Mouse (Mus musculus) heart, adult 8-10 months (tissue): Measurements from ENCODE around the gene Col6a4. TPM values are rescaled to one million over a fixed set of nuclear protein-coding genes. Genes with fewer than 3 reads are reported as not detected.

Experiments
- DNase-seq: peaks from one replicate; pipeline ENCODE4 v3.0.0; 2022; ENCODE audit warnings: low spot score
- total RNA-seq, 4 experiments: library from RNA; stranded (reverse); gene quantifications; 2 replicates each; pipeline ENCODE4 v1.2.4; 2022

The Col6a4 gene
- total RNA-seq, 4 experiments from 2014 or later, result not detected

GRCm38 (mm10) chr9:105960533-105960932, 136.1 kb downstream of the Col6a4 start, which contains the start of gene Col6a5:
Gene Col6a5 (minus strand): TSS chr9:105960643.
- peak; percentile 38 for DNase-seq

- DNase-seq, result no peak
These were observed 137.5 kb downstream of the Col6a4 start for GRCm38 (mm10) chr9:105959116-105959515.

GRCm38 (mm10) chr9:105949755-105950154, 146.8 kb downstream of the Col6a4 start:
- no peak for DNase-seq

- DNase-seq, result no peak
These were observed 149.0 kb downstream of the Col6a4 start for GRCm38 (mm10) chr9:105947577-105947976.

Other genes starting within 250 kb of the Col6a4 start
- gene Col6a5, start 136.1 kb downstream of the Col6a4 start, total RNA-seq, result under 1 TPM; 0.11 to 0.25 (median 0.18) TPM
- 1 to 10 TPM; 1.5 to 2.6 (median 1.9) TPM for gene Glyctk, start 61.4 kb upstream of the Col6a4 start, total RNA-seq
- 10 to 100 TPM; 29.6 to 38.5 (median 34.0) TPM for gene Wdr82, start 74.1 kb upstream of the Col6a4 start, total RNA-seq
- gene Ppm1m, start 103.0 kb upstream of the Col6a4 start, total RNA-seq, result 10 to 100 TPM in 3 of 4 experiments, 1 to 10 TPM in 1; 9.4 to 12.8 (median 12.3) TPM
- 100 to 1,000 TPM; 188 to 245 (median 236) TPM for gene Twf2, start 106.3 kb upstream of the Col6a4 start, total RNA-seq
- under 1 TPM; 0.33 to 0.57 (median 0.42) TPM for gene Tlr9, start 125.8 kb upstream of the Col6a4 start, total RNA-seq
- 100 to 1,000 TPM; 335 to 477 (median 407) TPM for gene Alas1, start 151.9 kb upstream of the Col6a4 start, total RNA-seq
- 1 to 10 TPM; 3.2 to 4.9 (median 4.7) TPM for gene Poc1a, start 184.3 kb upstream of the Col6a4 start, total RNA-seq